Mouse (Mus musculus): ENCODE results near the gene Adam19. TPM values are rescaled to one million over a fixed set of nuclear protein-coding genes. Genes with fewer than 3 reads are reported as not detected.
A peak's percentile ranks its signal among the peaks of the same experiment; 100 is the strongest.
"Not testable (repeated sequence)": the region's sequence is repeated elsewhere in the genome, so short reads cannot be mapped to it uniquely, and the experiment has no call there.

Adam19 gene
- polyA plus RNA-seq, 1 experiment from 2014 or later, result 12.2 TPM

DNA sequence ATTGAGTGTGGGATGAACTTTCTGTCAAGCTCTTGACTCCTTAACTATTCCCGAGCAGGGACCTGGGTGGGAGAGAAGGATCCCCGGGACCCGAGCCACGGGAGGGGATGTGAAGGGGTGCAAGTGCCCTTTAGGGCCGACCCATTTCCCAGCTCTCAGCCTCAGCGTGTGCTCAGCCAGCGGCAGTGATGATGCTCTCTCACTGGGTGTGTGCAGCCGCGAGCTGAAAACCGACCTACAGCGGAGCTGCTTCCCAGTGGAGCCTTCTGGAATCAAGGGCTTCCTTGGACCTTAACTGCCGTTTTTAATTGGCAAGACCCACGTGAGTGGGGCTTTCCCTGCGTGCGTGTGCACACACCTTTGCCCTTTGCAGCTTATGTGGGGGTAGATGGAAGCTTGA lies 16.9 kb upstream of the Adam19 start:
- H3K9me3 ChIP-seq, result no peaks in the 10 kb centered on the region
- no peak overlapping the region for H3K4me2 ChIP-seq
- 88% methylated on average over 15 of the region's 15 CpGs for WGBS
- H3K27ac ChIP-seq, result no peak overlapping the region
- no peaks in the 10 kb centered on the region for H3K36me3 ChIP-seq (replicated peaks)
- H3K27me3 ChIP-seq (replicated peaks), result no peaks in the 10 kb centered on the region
- H3K4me3 ChIP-seq, result no peak overlapping the region
- no peak for ATAC-seq (replicated peaks)
- no peaks in the 10 kb centered on the region for H3K4me1 ChIP-seq
- H3K9ac ChIP-seq, result no peak overlapping the region

DNA sequence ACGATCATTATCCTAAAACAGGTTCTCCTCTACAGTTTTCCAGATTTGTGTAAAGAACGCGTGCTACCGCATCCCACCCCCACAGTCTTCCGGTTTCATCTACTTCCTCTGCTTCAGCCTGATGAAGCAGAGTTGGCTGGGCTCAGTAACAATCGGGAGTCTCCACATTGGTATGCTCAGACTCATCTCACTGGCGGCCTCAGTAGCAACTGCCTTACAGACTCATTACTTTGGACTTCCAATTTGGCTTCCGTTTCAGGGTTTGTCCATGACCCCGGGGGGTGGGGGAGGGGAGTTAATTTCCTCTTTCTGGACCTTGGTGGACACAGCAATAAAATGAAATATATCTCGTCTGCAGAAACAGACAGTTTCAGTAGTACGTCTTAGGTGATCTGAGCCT lies 16.5 kb upstream of the Adam19 start:
- Histone ChIP-seq H3K4me3 (no peak overlapping the region), H3K4me1 (no peaks in the 10 kb centered on the region), H3K9ac (no peak overlapping the region), H3K4me2 (no peak overlapping the region), H3K36me3 (replicated peaks) (no peaks in the 10 kb centered on the region), H3K9me3 (no peaks in the 10 kb centered on the region), H3K27me3 (replicated peaks) (no peaks in the 10 kb centered on the region), H3K27ac (no peak overlapping the region)
- 72% methylated on average over 11 of the region's 11 CpGs for WGBS
- no peak for ATAC-seq (replicated peaks)

DNA sequence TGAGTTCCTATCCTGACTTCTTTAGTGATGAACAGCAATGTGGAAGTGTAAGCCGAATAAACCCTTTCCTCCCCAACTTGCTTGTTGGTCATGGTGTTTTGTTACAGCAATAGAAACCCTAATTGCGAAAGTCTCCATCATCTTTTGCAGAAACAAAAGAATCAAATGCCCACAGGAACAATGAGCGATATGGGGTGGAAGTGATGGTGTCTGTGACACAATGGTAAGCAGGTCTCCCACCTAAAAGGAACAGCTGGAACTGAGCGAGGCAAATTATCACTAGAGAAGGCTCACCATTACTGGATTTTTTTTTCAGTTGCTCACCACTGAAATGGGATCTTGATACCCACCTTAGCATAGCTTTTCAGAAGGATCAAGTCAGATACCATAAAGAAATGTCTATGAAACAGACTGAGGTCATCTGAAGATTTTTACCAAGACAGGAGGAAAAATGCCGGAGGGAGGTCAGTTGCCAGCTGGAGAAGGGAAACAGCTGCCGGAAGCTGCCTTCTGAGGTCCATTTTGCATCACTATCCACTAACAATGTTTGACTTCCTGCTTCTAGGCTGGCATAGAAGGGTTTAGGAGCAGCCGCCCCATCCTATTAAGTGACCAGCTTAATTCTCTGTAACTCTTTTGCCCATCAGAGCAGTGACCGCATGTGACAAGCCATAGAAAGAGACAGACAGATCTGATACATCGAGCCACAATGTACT lies 14.8 kb upstream of the Adam19 start:
- Histone ChIP-seq H3K9me3 (no peaks in the 10 kb centered on the region), H3K4me2 (no peak overlapping the region), H3K4me3 (no peak overlapping the region), H3K9ac (no peak overlapping the region), H3K36me3 (replicated peaks) (no peaks in the 10 kb centered on the region), H3K27me3 (replicated peaks) (no peaks in the 10 kb centered on the region), H3K27ac (no peak overlapping the region), H3K4me1 (no peaks in the 10 kb centered on the region)
- ATAC-seq (replicated peaks), result no peak
- 90% methylated on average over 9 of the region's 9 CpGs for WGBS

DNA sequence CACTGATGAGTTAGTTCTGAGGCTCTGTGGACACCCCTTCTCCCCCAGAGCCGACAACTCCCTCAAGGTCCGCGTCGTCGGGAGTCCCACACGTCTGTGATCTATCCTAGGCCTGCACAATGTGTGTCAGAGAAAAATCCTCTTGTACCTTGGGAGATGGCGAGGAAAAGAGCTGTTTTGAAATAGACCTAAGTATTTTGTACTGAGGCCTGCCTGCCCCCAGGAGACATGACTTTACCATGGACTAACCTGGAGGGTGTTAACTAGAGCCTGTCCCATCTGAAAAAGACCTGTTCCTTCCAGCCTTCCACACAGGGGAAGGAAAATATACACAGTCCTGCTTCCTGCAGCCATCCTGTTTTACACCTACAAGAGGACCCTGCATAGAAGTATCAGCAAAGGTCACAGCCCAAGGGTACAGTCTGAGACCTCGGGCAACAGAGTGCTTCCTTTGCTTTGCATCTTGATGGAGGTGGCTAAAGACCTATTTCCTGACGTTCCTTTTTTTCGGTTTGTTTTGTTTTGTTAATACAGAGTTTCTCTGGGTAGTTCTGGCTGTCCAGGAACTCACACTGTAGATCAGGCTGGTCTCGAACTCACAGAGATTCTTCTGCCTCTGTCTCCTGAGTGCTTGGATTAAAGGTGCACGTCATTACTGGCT lies 14.1 kb upstream of the Adam19 start:
- ATAC-seq (replicated peaks), result no peak
- Histone ChIP-seq H3K9ac (no peak overlapping the region), H3K4me2 (no peak overlapping the region), H3K27ac (no peak overlapping the region), H3K27me3 (replicated peaks) (no peaks in the 10 kb centered on the region), H3K36me3 (replicated peaks) (no peaks in the 10 kb centered on the region), H3K9me3 (no peaks in the 10 kb centered on the region), H3K4me1 (no peaks in the 10 kb centered on the region), H3K4me3 (no peak overlapping the region)
- 85% methylated on average over 12 of the region's 12 CpGs for WGBS

DNA sequence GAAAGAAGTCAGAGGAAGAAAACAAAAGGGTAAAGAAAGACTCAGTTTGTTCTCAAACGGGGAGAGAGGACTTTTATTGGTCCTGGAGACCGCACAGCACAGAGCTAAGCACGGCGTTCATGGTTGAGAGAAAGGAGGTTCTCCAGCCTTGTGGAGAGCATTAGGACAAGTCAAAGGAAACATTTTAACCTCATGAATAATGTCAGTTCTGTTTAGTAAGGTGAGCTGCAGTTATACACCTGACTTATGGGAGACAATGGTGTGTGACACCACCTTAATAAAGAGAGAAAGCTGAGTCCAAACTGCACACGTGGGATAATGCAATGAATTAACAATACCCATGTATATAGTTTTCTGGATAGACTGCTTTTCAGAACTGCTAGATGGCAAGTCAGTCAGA lies 11.0 kb upstream of the Adam19 start:
- Histone ChIP-seq H3K4me2 (no peak overlapping the region), H3K9me3 (no peaks in the 10 kb centered on the region), H3K27ac (no peak overlapping the region), H3K27me3 (replicated peaks) (no peaks in the 10 kb centered on the region), H3K36me3 (replicated peaks) (no peaks in the 10 kb centered on the region), H3K9ac (no peak overlapping the region), H3K4me3 (no peak overlapping the region), H3K4me1 (no peaks in the 10 kb centered on the region)
- ATAC-seq (replicated peaks), result no peak
- 89% methylated on average over 5 of the region's 5 CpGs for WGBS

DNA sequence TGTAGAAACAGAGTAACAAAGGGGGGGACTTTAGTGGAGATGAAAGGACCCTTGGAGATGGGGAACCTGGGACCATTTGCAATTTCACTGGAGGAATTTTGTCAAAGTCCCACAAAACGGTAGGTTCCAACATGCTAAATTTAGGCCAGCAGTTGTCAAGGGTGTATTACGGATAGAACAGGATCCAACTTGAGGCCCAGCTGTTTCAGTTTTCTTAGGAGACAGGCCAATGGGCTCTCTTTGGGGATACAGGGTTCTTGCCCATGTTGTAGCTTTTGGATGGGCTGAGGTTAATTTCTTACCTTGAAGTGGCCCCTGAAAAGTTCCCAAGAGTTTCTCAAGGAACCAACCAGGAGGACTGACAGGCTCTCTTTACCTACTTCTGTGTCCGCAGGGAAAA lies 8.5 kb upstream of the Adam19 start:
- no peak for ATAC-seq (replicated peaks)
- 89% methylated on average over 3 of the region's 3 CpGs for WGBS
- Histone ChIP-seq H3K9me3 (no peaks in the 10 kb centered on the region), H3K9ac (no peak overlapping the region), H3K4me1 (no peaks in the 10 kb centered on the region), H3K36me3 (replicated peaks) (no peaks in the 10 kb centered on the region), H3K4me2 (no peak overlapping the region), H3K27ac (no peak overlapping the region), H3K4me3 (no peak overlapping the region), H3K27me3 (replicated peaks) (no peaks in the 10 kb centered on the region)

DNA sequence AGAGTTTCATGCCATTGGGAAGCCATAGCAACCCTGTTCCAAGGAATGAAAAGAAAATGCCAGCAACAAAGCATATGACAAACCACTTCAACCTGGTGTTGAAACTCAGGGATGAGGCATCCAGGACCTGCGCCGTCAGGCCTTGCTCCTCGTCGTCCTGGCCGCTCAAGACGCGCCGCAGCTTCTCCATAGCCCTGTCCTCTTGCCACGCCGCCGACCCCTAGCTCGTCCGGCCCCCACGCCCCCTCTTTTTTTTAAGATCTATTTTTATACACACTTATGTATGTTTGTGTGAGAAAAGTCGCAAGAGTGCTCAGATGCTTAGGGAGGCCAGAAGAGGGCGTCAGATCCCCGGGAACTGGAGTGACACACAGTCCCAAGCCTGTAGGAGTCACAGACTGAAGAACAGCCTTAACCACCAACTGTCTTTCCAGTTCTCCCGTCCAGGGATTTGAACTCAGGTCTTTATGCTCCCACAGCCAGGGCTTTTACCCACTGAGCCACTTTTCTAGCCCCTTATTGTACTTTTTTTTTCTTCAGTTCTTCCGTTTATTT lies 3.6 kb upstream of the Adam19 start, which contains the start of gene Gm12166:
Gene Gm12166 (minus strand): TSS at position 217 of the 555 bp plus-strand sequence.
- peaks cover 10% of the 10 kb centered on the region for H3K4me1 ChIP-seq
- H3K4me2 ChIP-seq, result not testable (repeated sequence)

DNA sequence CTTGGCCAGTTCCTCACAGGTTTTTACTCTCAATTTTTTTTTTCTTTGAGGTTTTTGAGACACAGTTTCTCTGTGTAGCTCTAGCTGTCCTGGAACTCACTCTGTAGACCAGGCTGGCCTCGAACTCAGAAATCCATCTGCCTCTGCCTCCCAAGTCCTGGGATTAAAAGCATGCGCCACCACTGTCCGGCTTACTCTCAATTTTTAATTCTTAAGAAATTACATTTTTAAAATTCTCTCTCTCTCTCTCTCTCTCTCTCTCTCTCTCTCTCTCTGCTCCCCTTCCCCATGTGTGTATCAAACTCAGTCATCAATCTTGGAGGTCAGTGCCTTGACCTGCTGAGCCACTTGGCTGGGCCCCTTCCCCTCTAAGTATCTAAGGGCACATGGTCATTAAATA lies 2.3 kb upstream of the Adam19 start:
- H3K4me1 ChIP-seq, result peaks cover 19% of the 10 kb centered on the region
- not testable (repeated sequence) for H3K4me2 ChIP-seq; H3K27ac ChIP-seq; H3K36me3 ChIP-seq (replicated peaks); H3K9ac ChIP-seq; ATAC-seq (replicated peaks); H3K9me3 ChIP-seq; H3K4me3 ChIP-seq; H3K27me3 ChIP-seq (replicated peaks)
- WGBS, result 89% methylated on average over 3 of the region's 3 CpGs

More for the DNA sequence above, 3.6 kb upstream of the Adam19 start, which contains the start of gene Gm12166:
- H3K36me3 ChIP-seq (replicated peaks); H3K27ac ChIP-seq; H3K4me3 ChIP-seq; ATAC-seq (replicated peaks); H3K9ac ChIP-seq; H3K9me3 ChIP-seq; H3K27me3 ChIP-seq (replicated peaks): not testable (repeated sequence)
- WGBS, result 26% methylated on average over 19 of the region's 19 CpGs

DNA sequence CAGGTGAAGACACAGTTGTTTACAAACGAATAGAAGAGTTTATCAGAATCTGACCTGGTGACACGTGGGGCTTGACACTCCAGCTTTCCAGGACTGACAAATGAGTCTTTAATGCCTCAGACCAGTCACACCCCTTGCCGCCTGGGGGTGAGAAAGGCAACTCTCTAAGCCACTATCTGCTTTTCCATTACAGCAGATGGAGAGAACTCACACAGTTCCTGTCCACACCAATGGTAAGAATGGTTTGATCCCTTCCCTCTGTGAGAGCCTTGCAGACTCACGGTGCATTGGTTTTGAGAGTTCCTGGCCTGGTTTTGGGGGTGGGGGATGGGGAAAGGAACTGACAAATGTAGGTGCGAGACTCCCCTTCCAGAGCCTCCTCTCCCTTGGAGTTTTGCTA lies 1.5 kb upstream of the Adam19 start:
- H3K4me2 ChIP-seq, result no peak overlapping the region
- no peak overlapping the region for H3K4me3 ChIP-seq
- 62% methylated on average over 5 of the region's 5 CpGs for WGBS
- ATAC-seq (replicated peaks), result no peak
- no peaks in the 10 kb centered on the region for H3K27me3 ChIP-seq (replicated peaks)
- H3K36me3 ChIP-seq (replicated peaks), result no peaks in the 10 kb centered on the region
- H3K9me3 ChIP-seq, result no peaks in the 10 kb centered on the region
- no peak overlapping the region for H3K27ac ChIP-seq
- H3K9ac ChIP-seq, result no peak overlapping the region
- peaks cover 19% of the 10 kb centered on the region for H3K4me1 ChIP-seq

DNA sequence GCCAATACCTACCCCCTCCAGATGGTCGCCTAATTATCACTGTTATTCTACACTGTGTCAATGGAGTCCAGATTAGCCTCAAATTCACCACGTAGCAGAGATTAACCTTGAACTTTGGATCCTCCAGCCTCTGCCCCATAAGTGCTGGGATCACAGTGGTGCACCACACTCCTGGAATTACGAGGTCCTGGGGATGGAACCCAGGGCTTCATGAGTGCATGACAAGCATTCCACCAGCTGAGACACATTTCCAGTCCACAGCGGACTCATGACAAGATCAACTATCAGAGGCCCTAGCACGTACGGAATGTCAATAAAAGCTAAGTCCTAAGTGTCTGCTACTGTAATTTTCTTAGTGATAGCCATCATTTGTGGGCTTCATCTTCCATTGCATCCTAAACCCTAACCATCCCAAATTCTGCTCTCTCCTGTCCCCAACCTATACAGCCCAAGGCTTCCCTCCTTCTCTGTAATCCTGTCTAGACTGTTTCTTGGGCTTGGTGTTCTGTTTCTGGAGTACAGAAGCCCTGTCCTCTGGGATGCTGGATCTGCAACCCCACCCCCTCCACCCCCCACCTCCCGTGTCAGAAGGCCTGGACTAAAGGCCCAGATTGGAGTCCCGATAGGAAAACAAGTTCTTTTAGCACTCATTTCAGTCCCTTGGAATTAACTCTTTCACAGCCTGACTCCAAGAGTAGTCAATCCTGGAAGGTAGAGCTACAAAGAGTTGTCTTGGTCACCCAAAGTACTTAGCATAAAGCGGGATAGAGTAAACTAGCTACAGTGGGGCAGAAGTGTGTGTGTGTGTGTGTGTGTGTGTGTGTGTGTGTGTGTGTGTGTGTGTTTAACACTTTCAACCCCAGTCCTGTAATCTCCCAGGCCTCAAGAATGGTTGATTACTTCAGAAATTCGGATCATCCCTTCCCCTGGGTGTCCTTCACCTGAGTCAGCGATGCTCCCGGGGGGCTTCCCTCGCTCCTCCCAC lies 589 bp upstream of the Adam19 start:
- Histone ChIP-seq H3K4me2 (peak overlapping the region; percentile 69), H3K27me3 (replicated peaks) (no peaks in the 10 kb centered on the region), H3K9me3 (no peaks in the 10 kb centered on the region), H3K4me1 (peaks cover 19% of the 10 kb centered on the region), H3K9ac (peak overlapping the region; percentile 70), H3K27ac (peak overlapping the region; percentile 90), H3K36me3 (replicated peaks) (no peaks in the 10 kb centered on the region), H3K4me3 (peak overlapping the region; percentile 71)
- ATAC-seq (replicated peaks), result peak; percentile 62
- WGBS, result 25% methylated on average over 13 of the region's 13 CpGs

DNA sequence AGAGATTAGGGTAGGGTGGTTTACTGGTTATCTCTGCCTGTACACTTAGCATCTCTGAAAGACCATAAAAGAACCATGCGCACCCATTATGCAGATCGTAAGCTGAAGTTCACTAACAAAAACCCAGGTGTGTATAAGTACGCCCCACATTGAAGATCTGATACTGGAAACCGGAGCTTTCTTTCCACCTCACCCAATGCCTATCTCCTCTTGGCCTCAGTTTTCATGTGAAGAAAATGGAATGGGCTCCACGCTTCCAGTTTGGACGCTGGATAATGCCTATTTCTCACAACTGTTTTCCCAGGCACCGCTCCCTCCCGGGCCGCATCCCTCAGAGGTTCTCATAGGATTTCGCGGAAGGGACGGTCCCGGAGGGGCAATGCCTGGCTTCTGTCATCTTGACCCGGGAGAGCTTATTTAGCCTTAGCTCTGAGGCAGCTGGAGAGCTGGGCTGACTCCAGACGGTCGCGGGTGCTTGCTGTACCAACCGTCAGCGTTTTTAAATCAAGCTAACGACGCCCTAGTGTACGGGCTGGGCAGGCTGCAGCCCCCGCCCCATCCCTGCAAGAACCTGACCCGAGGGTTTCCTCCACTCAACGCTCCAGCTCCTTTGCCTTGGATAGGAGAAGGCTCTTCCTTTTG lies 1.1 kb downstream of the Adam19 start:
- peak overlapping the region; percentile 90 for H3K27ac ChIP-seq
- H3K36me3 ChIP-seq (replicated peaks), result no peaks in the 10 kb centered on the region
- peak overlapping the region; percentile 70 for H3K9ac ChIP-seq
- H3K27me3 ChIP-seq (replicated peaks), result no peaks in the 10 kb centered on the region
- WGBS, result 3% methylated on average over 25 of the region's 25 CpGs
- peaks cover 19% of the 10 kb centered on the region for H3K4me1 ChIP-seq
- peak overlapping the region; percentile 71 for H3K4me3 ChIP-seq
- H3K9me3 ChIP-seq, result no peaks in the 10 kb centered on the region
- peak; percentile 14 for ATAC-seq (replicated peaks)
- H3K4me2 ChIP-seq, result peak overlapping the region; percentile 69
